Mouse (Mus musculus) erythroblast, embryonic 14.5 days (primary cell): ENCODE data around the gene Olfr263. TPM values are rescaled to one million over a fixed set of nuclear protein-coding genes. Genes with fewer than 3 reads are reported as not detected.

Source experiments
- H3K27me3 ChIP-seq: 2 replicates; pipeline ENCODE4 v1.6.1; 2012; ENCODE audit warnings: inconsistent platforms; ENCODE audit not compliant: control insufficient read depth
- H3K36me3 ChIP-seq: 2 replicates; pipeline ENCODE4 v1.6.1; 2012; ENCODE audit warnings: mild to moderate bottlenecking, inconsistent platforms; ENCODE audit not compliant: control insufficient read depth
- H3K4me1 ChIP-seq: 2 replicates; pipeline ENCODE4 v1.6.1; 2012; ENCODE audit warnings: inconsistent platforms; ENCODE audit not compliant: control insufficient read depth
- H3K4me3 ChIP-seq: replicated peaks from 2 replicates; pipeline ENCODE3; 2012; ENCODE audit warnings: moderate library complexity, mild to moderate bottlenecking, inconsistent platforms
- H3K9me3 ChIP-seq: 2 replicates; pipeline ENCODE4 v1.6.1; 2012; ENCODE audit warnings: low read length, inconsistent platforms, mixed read lengths; ENCODE audit not compliant: control insufficient read depth
- GATA1 ChIP-seq: IDR thresholded peaks from 2 replicates; pipeline ENCODE4 v1.6.1; 2012; ENCODE audit warnings: low read length, inconsistent platforms, mixed read lengths
- TAL1 ChIP-seq: IDR thresholded peaks from 3 replicates; pipeline ENCODE4 v1.6.1; 2012; ENCODE audit warnings: low read length, inconsistent platforms, mixed read lengths
- polyA plus RNA-seq: library from polyadenylated mRNA; stranded (reverse); fragments of >175 nt; gene quantifications from 2 replicates; pipeline ENCODE4 v1.2.3, GENCODE M21; 2012

The Olfr263 gene
- polyA plus RNA-seq, 1 experiment, result not detected

GRCm38 (mm10) chr13:21158785-21159474 lies 29.5 kb downstream of the Olfr263 start:
- Histone ChIP-seq H3K4me1 (peaks cover 32% of the 10 kb centered on the region), H3K36me3 (no peaks in the 10 kb centered on the region), H3K4me3 (peak overlapping the region; percentile 75), H3K27me3 (peaks cover 55% of the 10 kb centered on the region), H3K9me3 (no peaks in the 10 kb centered on the region)
- TF ChIP-seq GATA1 (no peak), TAL1 (no peak)

- Histone ChIP-seq H3K27me3 (peaks cover 59% of the 10 kb centered on the region), H3K4me3 (peak overlapping the region; percentile 75), H3K9me3 (no peaks in the 10 kb centered on the region), H3K36me3 (no peaks in the 10 kb centered on the region), H3K4me1 (peaks cover 37% of the 10 kb centered on the region)
- no peak for TF ChIP-seq TAL1
- no peak for TF ChIP-seq GATA1
Measured at GRCm38 (mm10) chr13:21159475-21159819, 30.0 kb downstream of the Olfr263 start.

GRCm38 (mm10) chr13:21160041-21160511 lies 30.6 kb downstream of the Olfr263 start:
- Histone ChIP-seq H3K4me3 (peak overlapping the region; percentile 75), H3K27me3 (peaks cover 65% of the 10 kb centered on the region), H3K9me3 (no peaks in the 10 kb centered on the region), H3K4me1 (peaks cover 39% of the 10 kb centered on the region), H3K36me3 (no peaks in the 10 kb centered on the region)
- no peak for TF ChIP-seq TAL1
- no peak for TF ChIP-seq GATA1

GRCm38 (mm10) chr13:21160657-21161590 lies 31.5 kb downstream of the Olfr263 start:
- TF ChIP-seq TAL1 (no peak), GATA1 (peak; percentile 42; the same call in 1 of the 2 replicates)
- H3K36me3 ChIP-seq, result no peaks in the 10 kb centered on the region
- H3K27me3 ChIP-seq, result peaks cover 68% of the 10 kb centered on the region
- H3K4me1 ChIP-seq, result peaks cover 39% of the 10 kb centered on the region
- no peaks in the 10 kb centered on the region for H3K9me3 ChIP-seq
- peak overlapping the region; percentile 75 for H3K4me3 ChIP-seq

- peak overlapping the region; percentile 75 for H3K4me3 ChIP-seq
- TF ChIP-seq GATA1 (no peak), TAL1 (no peak)
- no peaks in the 10 kb centered on the region for H3K9me3 ChIP-seq
- no peaks in the 10 kb centered on the region for H3K36me3 ChIP-seq
- H3K27me3 ChIP-seq, result peaks cover 68% of the 10 kb centered on the region
- peaks cover 40% of the 10 kb centered on the region for H3K4me1 ChIP-seq
Measured at GRCm38 (mm10) chr13:21161591-21161990, 32.2 kb downstream of the Olfr263 start.

- Histone ChIP-seq H3K27me3 (peaks cover 65% of the 10 kb centered on the region), H3K36me3 (no peaks in the 10 kb centered on the region), H3K9me3 (no peaks in the 10 kb centered on the region), H3K4me3 (no peak overlapping the region), H3K4me1 (peaks cover 50% of the 10 kb centered on the region)
- TF ChIP-seq GATA1 (no peak), TAL1 (no peak)
Measured at GRCm38 (mm10) chr13:21162591-21162990, 33.2 kb downstream of the Olfr263 start.

GRCm38 (mm10) chr13:21166936-21167909 lies 37.8 kb downstream of the Olfr263 start:
- no peaks in the 10 kb centered on the region for H3K36me3 ChIP-seq
- peaks cover 55% of the 10 kb centered on the region for H3K4me1 ChIP-seq
- H3K9me3 ChIP-seq, result no peaks in the 10 kb centered on the region
- no peak for TF ChIP-seq TAL1
- peaks cover 35% of the 10 kb centered on the region for H3K27me3 ChIP-seq
- peak overlapping the region; percentile 80 for H3K4me3 ChIP-seq

GRCm38 (mm10) chr13:21167910-21168300 lies 38.5 kb downstream of the Olfr263 start:
- Histone ChIP-seq H3K36me3 (no peaks in the 10 kb centered on the region), H3K9me3 (no peaks in the 10 kb centered on the region), H3K4me1 (peaks cover 58% of the 10 kb centered on the region), H3K4me3 (peak overlapping the region; percentile 80), H3K27me3 (peaks cover 33% of the 10 kb centered on the region)
- TF ChIP-seq TAL1 (no peak), GATA1 (no peak)
